In genomic region chr7:119041502-119041901, GRCm38 (mm10) we compare ENCODE assay signal across 32 mouse cellular contexts. TPM values are rescaled to one million over a fixed set of nuclear protein-coding genes. Genes with fewer than 3 reads are reported as not detected.
"Had no signal": no experiment of that assay in that cellular context is flagged by ENCODE, and none has a peak within 500 bp of the region (broad histone marks: within the 10 kb centered on the region; RNA-seq: fewer than 3 reads in every experiment).

No protein-coding gene starts in this region.

- ATAC-seq: liver, embryonic 12.5 days; liver, postnatal 0 days; lung, postnatal 0 days; midbrain, embryonic 13.5 days; midbrain, embryonic 15.5 days; midbrain, embryonic 16.5 days had no signal

- H3K4me2 ChIP-seq: limb, embryonic 12.5 days; limb, embryonic 13.5 days; limb, embryonic 15.5 days; liver, embryonic 11.5 days; liver, embryonic 12.5 days; liver, embryonic 13.5 days; liver, embryonic 15.5 days; lung, embryonic 14.5 days; lung, embryonic 15.5 days; midbrain, embryonic 11.5 days; midbrain, embryonic 12.5 days; midbrain, embryonic 13.5 days; midbrain, embryonic 15.5 days; neural tube, embryonic 12.5 days had no signal

- H3K27ac ChIP-seq: limb, embryonic 10.5 days; limb, embryonic 12.5 days; limb, embryonic 13.5 days; limb, embryonic 15.5 days; liver, embryonic 12.5 days; liver, embryonic 13.5 days; liver, embryonic 14.5 days; liver, embryonic 15.5 days; lung, embryonic 15.5 days; macrophage; midbrain, embryonic 10.5 days; midbrain, embryonic 12.5 days; midbrain, embryonic 13.5 days; midbrain, embryonic 15.5 days; neural tube, embryonic 12.5 days had no signal

- DNase-seq: left cerebral cortex, postnatal 4 days; liver; liver, embryonic 13.5 days; liver, postnatal 0 days; lung, adult 18-20 months; lung, adult 2 months; lung, embryonic 14.5 days; lung, postnatal 10 days; lung, postnatal 14 days; lung, postnatal 36 days; lung, postnatal 4 days had no signal

- H3K27me3 ChIP-seq: limb, embryonic 12.5 days; limb, embryonic 13.5 days; limb, embryonic 15.5 days; liver, embryonic 12.5 days; liver, embryonic 13.5 days; liver, embryonic 15.5 days; lung, embryonic 15.5 days; megakaryocyte, embryonic 14.5 days; midbrain, embryonic 12.5 days; midbrain, embryonic 13.5 days; midbrain, embryonic 15.5 days; neural tube, embryonic 12.5 days had no signal

- H3K9ac ChIP-seq: limb, embryonic 12.5 days; limb, embryonic 13.5 days; limb, embryonic 15.5 days; liver, embryonic 12.5 days; liver, embryonic 13.5 days; liver, embryonic 14.5 days; liver, embryonic 15.5 days; liver, postnatal 0 days; lung, embryonic 14.5 days; lung, embryonic 15.5 days; midbrain, embryonic 12.5 days; midbrain, embryonic 13.5 days; midbrain, embryonic 15.5 days; neural tube, embryonic 12.5 days had no signal

- H3K4me1 ChIP-seq: limb, embryonic 10.5 days; limb, embryonic 12.5 days; limb, embryonic 13.5 days; limb, embryonic 15.5 days; liver, embryonic 12.5 days; liver, embryonic 13.5 days; liver, embryonic 15.5 days; lung, embryonic 15.5 days; megakaryocyte, embryonic 14.5 days; midbrain, embryonic 10.5 days; midbrain, embryonic 12.5 days; midbrain, embryonic 13.5 days; midbrain, embryonic 15.5 days; neural tube, embryonic 12.5 days had no signal

- H3K9me3 ChIP-seq: limb, embryonic 10.5 days; limb, embryonic 12.5 days; limb, embryonic 15.5 days; liver, embryonic 12.5 days; liver, embryonic 13.5 days; liver, embryonic 15.5 days; lung, embryonic 15.5 days; midbrain, embryonic 10.5 days; midbrain, embryonic 12.5 days; midbrain, embryonic 15.5 days; neural tube, embryonic 12.5 days had no signal

- H3K36me3 ChIP-seq: limb, embryonic 10.5 days; limb, embryonic 12.5 days; limb, embryonic 13.5 days; limb, embryonic 15.5 days; liver, embryonic 12.5 days; liver, embryonic 13.5 days; liver, embryonic 15.5 days; lung, embryonic 15.5 days; midbrain, embryonic 10.5 days; midbrain, embryonic 12.5 days; midbrain, embryonic 13.5 days; midbrain, embryonic 15.5 days; neural tube, embryonic 12.5 days had no signal

- H3K4me3 ChIP-seq: limb, embryonic 10.5 days; limb, embryonic 12.5 days; limb, embryonic 13.5 days; limb, embryonic 15.5 days; liver, embryonic 12.5 days; liver, embryonic 13.5 days; liver, embryonic 15.5 days; lung, embryonic 15.5 days; megakaryocyte, embryonic 14.5 days; midbrain, embryonic 10.5 days; midbrain, embryonic 12.5 days; midbrain, embryonic 13.5 days; midbrain, embryonic 15.5 days; myocyte; neural tube, embryonic 12.5 days had no signal

RNA-seq across cellular contexts. Expression of gene Gprc5b, which starts 46.5 kb away (rescaled TPM):
- total RNA-seq: monocyte, adult 5-6 weeks had no signal
